ENCODE assay signal across 8 mouse cellular contexts in the genomic region with DNA sequence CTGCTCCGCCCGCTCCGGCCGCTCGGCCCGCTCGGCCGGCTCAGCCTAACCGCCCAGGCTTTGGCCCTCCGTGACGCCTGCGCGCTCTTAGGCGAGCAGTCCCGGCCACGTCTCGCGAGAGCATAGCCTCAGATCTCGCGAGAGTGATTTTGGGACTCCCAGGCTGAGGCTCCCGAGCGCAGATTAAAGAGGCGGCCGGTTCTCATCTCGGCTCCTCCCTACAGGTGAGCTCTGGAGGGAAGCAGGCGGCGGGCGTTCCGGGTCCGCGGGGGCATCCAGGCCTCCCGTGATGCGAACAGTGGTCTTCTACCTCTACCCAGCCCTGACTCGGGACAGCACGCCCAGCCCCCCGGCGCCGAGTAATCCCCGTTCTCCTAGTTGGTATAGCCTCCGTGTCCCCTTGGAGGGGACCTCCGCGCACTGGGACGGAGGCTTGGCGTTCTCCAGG. TPM values are rescaled to one million over a fixed set of nuclear protein-coding genes. Genes with fewer than 3 reads are reported as not detected.
A peak's percentile ranks its signal among the peaks of the same experiment; 100 is the strongest.
DNase-seq lines count a peak whose midpoint lies in the region; ATAC-seq and TF ChIP-seq lines count a peak whose summit lies in the region.

A gene (minus strand): TSS at position 89 of the 448 bp plus-strand sequence.

- H3K36me3 ChIP-seq in ES-E14 (ENCODE audit: control insufficient read depth, insufficient read depth, low read length, poor library complexity, severe bottlenecking), result no peaks in the 10 kb centered on the region
- no peaks in the 10 kb centered on the region for H3K36me3 ChIP-seq in forebrain, embryonic 15.5 days
- no peaks in the 10 kb centered on the region for H3K36me3 ChIP-seq in lung, embryonic 14.5 days (ENCODE audit: insufficient read depth)
- no peaks in the 10 kb centered on the region for H3K36me3 ChIP-seq in thymus, adult 2 months (ENCODE audit: control insufficient read depth, insufficient read depth, low read length)

- DNase-seq in ES-E14 (ENCODE audit: low read depth, low spot score), result peak; percentile 75
- DNase-seq in cerebellum, adult 11-12 months, result peak; percentile 92
- peak; percentile 89 to 90 for DNase-seq in heart, postnatal 36 days
- DNase-seq in layer of hippocampus, adult 2 months (ENCODE audit: low spot score in 2 of 2), result peak; percentile 78 to 85
- peak; percentile 96 for DNase-seq in lung, embryonic 14.5 days
- DNase-seq in thymus, adult 2 months, result peak; percentile 84

- no peaks in the 10 kb centered on the region for H3K27me3 ChIP-seq in forebrain, embryonic 15.5 days
- H3K27me3 ChIP-seq in lung, embryonic 14.5 days (ENCODE audit: insufficient read depth, low read length), result peaks cover 8% of the 10 kb centered on the region; the same call in 1 of the 2 replicates
- no peaks in the 10 kb centered on the region for H3K27me3 ChIP-seq in thymus, adult 2 months (ENCODE audit: control insufficient read depth, insufficient read depth, low read length)

- peak; percentile 79 for TF ChIP-seq POLR2A in olfactory bulb, adult 2 months (IDR thresholded peaks at IDR 0.05; ENCODE audit: insufficient read depth, low read depth, low read length)
- peak; percentile 88 for TF ChIP-seq POLR2A in thymus, adult 2 months (IDR thresholded peaks at IDR 0.05; ENCODE audit: control insufficient read depth, extremely low read depth, insufficient read depth, low read length, poor library complexity)

- H3K4me1 ChIP-seq in ES-E14 (ENCODE audit: control insufficient read depth in 2 of 2, insufficient read depth in 2 of 2, low read length in 2 of 2, poor library complexity in 1 of 2), result no peaks in the 10 kb centered on the region; a peak in 1 of 4 replicates
- H3K4me1 ChIP-seq in forebrain, embryonic 15.5 days, result peaks cover 10% of the 10 kb centered on the region
- no peaks in the 10 kb centered on the region for H3K4me1 ChIP-seq in lung, embryonic 14.5 days (ENCODE audit: insufficient read depth)
- no peaks in the 10 kb centered on the region for H3K4me1 ChIP-seq in olfactory bulb, adult 2 months (ENCODE audit: control insufficient read depth, insufficient read depth, low read length)
- no peaks in the 10 kb centered on the region for H3K4me1 ChIP-seq in thymus, adult 2 months (replicated peaks; ENCODE audit: control insufficient read depth, insufficient read depth, low read length)

- H3K9me3 ChIP-seq in ES-E14 (ENCODE audit: control insufficient read depth, insufficient read depth, low read depth, low read length), result no peaks in the 10 kb centered on the region
- H3K9me3 ChIP-seq in forebrain, embryonic 15.5 days, result no peaks in the 10 kb centered on the region
- H3K9me3 ChIP-seq in lung, embryonic 14.5 days (ENCODE audit: low read depth, low read length), result no peaks in the 10 kb centered on the region

- in situ Hi-C loops in ES-E14 (cut with MboI; ENCODE audit: low sequenced_read_pairs in 2 of 2, unreplicated experiment in 2 of 2), result no loop called here

- intact Hi-C loops in heart, postnatal 36 days (cut with DNase I), result loop anchor here (2.0 kb wide), 1 partner anchor 70 kb away; no protein-coding TSS in a partner anchor

- H3K4me2 ChIP-seq in forebrain, embryonic 15.5 days (replicated peaks), result peak within 1 kb of the TSS; percentile 55
- H3K4me2 ChIP-seq in lung, embryonic 14.5 days, result peak within 1 kb of the TSS; percentile 64

- 15% methylated on average over 44 of the region's 44 CpGs for WGBS in forebrain, embryonic 15.5 days
- 10% methylated on average over 42 of the region's 44 CpGs for WGBS in lung, embryonic 14.5 days
- 9% methylated on average over 44 of the region's 44 CpGs for WGBS in olfactory bulb, adult 2 months
- WGBS in thymus, adult 2 months, result 2% methylated on average over 44 of the region's 44 CpGs

- peak within 1 kb of the TSS; percentile 97 for H3K9ac ChIP-seq in ES-E14 (ENCODE audit: insufficient read depth, low read depth, low read length, poor library complexity, severe bottlenecking)
- H3K9ac ChIP-seq in forebrain, embryonic 15.5 days (replicated peaks), result peak within 1 kb of the TSS; percentile 78
- H3K9ac ChIP-seq in lung, embryonic 14.5 days, result peak within 1 kb of the TSS; percentile 74

- peak; percentile 99 for ATAC-seq in forebrain, embryonic 15.5 days (replicated peaks)
- ATAC-seq in lung, embryonic 14.5 days (ENCODE audit: insufficient read depth), result peak; percentile 99

- H3K27ac ChIP-seq in ES-E14 (ENCODE audit: insufficient read depth, low read depth, low read length, poor library complexity, severe bottlenecking), result peak within 1 kb of the TSS; percentile 41; the same call in 1 of the 2 replicates
- peak within 1 kb of the TSS; percentile 82 for H3K27ac ChIP-seq in forebrain, embryonic 15.5 days (replicated peaks)
- peak within 1 kb of the TSS; percentile 94 for H3K27ac ChIP-seq in layer of hippocampus, adult 2 months
- peak within 1 kb of the TSS; percentile 75; the same call in 1 of the 2 replicates for H3K27ac ChIP-seq in lung, embryonic 14.5 days (ENCODE audit: low read depth)
- peak within 1 kb of the TSS; percentile 5; the same call in 1 of the 2 replicates for H3K27ac ChIP-seq in olfactory bulb, adult 2 months (ENCODE audit: insufficient read depth, low read depth, low read length)
- H3K27ac ChIP-seq in thymus, adult 2 months (ENCODE audit: control insufficient read depth, insufficient read depth, low read length), result no peak within 1 kb of the TSS

- peak within 1 kb of the TSS; percentile 79 to 84 for H3K4me3 ChIP-seq in ES-E14 (ENCODE audit: insufficient read depth in 1 of 2, low read depth in 1 of 2, low read length in 2 of 2, poor library complexity in 1 of 2, severe bottlenecking in 1 of 2)
- peak within 1 kb of the TSS; percentile 64 for H3K4me3 ChIP-seq in forebrain, embryonic 15.5 days
- peak within 1 kb of the TSS; percentile 76 for H3K4me3 ChIP-seq in layer of hippocampus, adult 2 months
- peak within 1 kb of the TSS; percentile 54 for H3K4me3 ChIP-seq in lung, embryonic 14.5 days (ENCODE audit: low read depth, low read length)
- peak within 1 kb of the TSS; percentile 80 for H3K4me3 ChIP-seq in olfactory bulb, adult 2 months (ENCODE audit: insufficient read depth, low read depth, low read length)
- H3K4me3 ChIP-seq in thymus, adult 2 months (ENCODE audit: control insufficient read depth, insufficient read depth, low read length), result peak within 1 kb of the TSS; percentile 80

- TF ChIP-seq CTCF in layer of hippocampus, adult 2 months (conservative IDR thresholded peaks at IDR 0.05), result no peak; the same call in 1 of the 2 replicates
- TF ChIP-seq CTCF in lung, embryonic 14.5 days (IDR thresholded peaks at IDR 0.05; ENCODE audit: low read depth), result no peak
- no peak for TF ChIP-seq CTCF in olfactory bulb, adult 2 months (IDR thresholded peaks at IDR 0.05; ENCODE audit: insufficient read depth, low read depth, low read length)
- TF ChIP-seq CTCF in thymus, adult 2 months (IDR thresholded peaks at IDR 0.05; ENCODE audit: borderline replicate concordance, control insufficient read depth, extremely low read depth, insufficient read depth, low read length, poor library complexity), result no peak

TF ChIP-seq in ES-E14, 5 proteins besides CTCF, POLR2A, EP300 and RAD21:
- TF ChIP-seq ZNF384 (IDR thresholded peaks at IDR 0.05; ENCODE audit: low read depth, low read length), result no peak
- peak; percentile 95 for TF ChIP-seq CHD2 (IDR thresholded peaks at IDR 0.05; ENCODE audit: low read depth, low read length)

RNA-seq across cellular contexts. Expression of the gene that starts here (rescaled TPM):
- total RNA-seq in ES-E14 (2012; rRNA removed), result 8.0 and 10.7 TPM in 2 replicates
- 7.7 and 7.8 TPM in 2 replicates for polyA plus RNA-seq in forebrain, embryonic 15.5 days (2015; fragmentation: Nextera tagmentation; extraction: Ambion mirVana)
- total RNA-seq in heart, postnatal 36 days (2021), result 1 to 10 TPM; 3.7 to 5.3 TPM
- total RNA-seq in layer of hippocampus, adult 2 months (2021), result 1 to 10 TPM; 5.1 to 6.3 TPM
- polyA plus RNA-seq in lung, embryonic 14.5 days (2014; fragmentation: Nextera tagmentation; extraction: Ambion mirVana), result 8.0 and 9.2 TPM in 2 replicates
- polyA plus RNA-seq in olfactory bulb, adult 2 months (2012; ENCODE audit: insufficient read depth, insufficient read length, low replicate concordance, missing spikeins), result not detected in 2 replicates
- 1.9 and 2.1 TPM in 2 replicates for polyA plus RNA-seq in thymus, adult 2 months (2012; rRNA removed)
